Mouse (Mus musculus): ENCODE measurements around the gene Mavs.

- TF ChIP-seq CTCF (IDR thresholded peaks at IDR 0.05; ENCODE audit: low read depth, low read length) = no peak
- no peak for TF ChIP-seq GATA1 (IDR thresholded peaks at IDR 0.05; ENCODE audit: borderline replicate concordance, low read length)
- TF ChIP-seq POLR2AphosphoS5 (IDR thresholded peaks at IDR 0.05; ENCODE audit: insufficient replicate concordance, low read depth, low read length) = no peak
Measured at GRCm38 (mm10) chr2:131209125-131209795, 24.6 kb upstream of the Mavs start.

Measured in G1E (cell line).